Mouse (Mus musculus) midbrain, postnatal 0 days (tissue): ENCODE measurements around the gene Slc50a1. TPM values are rescaled to one million over a fixed set of nuclear protein-coding genes. Genes with fewer than 3 reads are reported as not detected.
A peak's percentile ranks its signal among the peaks of the same experiment; 100 is the strongest.

Experiments used
- ATAC-seq: fragments of 200-750 bp; cut with Nextera tagmentation; 2 replicates; pipeline ENCODE4 v1.8.0; 2017; ENCODE audit warnings: moderate number of reproducible peaks, mild to moderate bottlenecking, moderate TSS enrichment, moderate library complexity; ENCODE audit not compliant: low FRiP score
- DNase-seq: peaks from one replicate; pipeline ENCODE4 v3.0.0-alpha.2; 2015; ENCODE audit warnings: low spot score
- H3K27ac ChIP-seq: fragments of 300-500 bp; sonication (generic); 2 replicates; pipeline ENCODE4 v1.5.1; 2014; ENCODE audit warnings: low read depth, mild to moderate bottlenecking, low read length, mixed read lengths
- H3K27me3 ChIP-seq: fragments of 300-500 bp; sonication (generic); 2 replicates; pipeline ENCODE4 v1.6.1; 2014; ENCODE audit warnings: low read length, control low read depth, mixed read lengths; ENCODE audit not compliant: insufficient read depth
- H3K36me3 ChIP-seq: fragments of 300-500 bp; sonication (generic); 2 replicates; pipeline ENCODE4 v1.6.1; 2014; ENCODE audit warnings: low read length, control low read depth, mixed read lengths; ENCODE audit not compliant: insufficient read depth
- H3K4me1 ChIP-seq: fragments of 300-500 bp; sonication (generic); 2 replicates; pipeline ENCODE4 v1.6.1; 2014; ENCODE audit warnings: mild to moderate bottlenecking, control low read depth, antibody characterized with exemption, low read length, mixed read lengths; ENCODE audit not compliant: insufficient read depth
- H3K4me2 ChIP-seq: fragments of 300-500 bp; sonication (generic); 2 replicates; pipeline ENCODE4 v1.6.1; 2014; ENCODE audit warnings: low read depth, mild to moderate bottlenecking, low read length, mixed read lengths; ENCODE audit not compliant: poor library complexity, severe bottlenecking
- H3K4me3 ChIP-seq: fragments of 300-500 bp; sonication (generic); 2 replicates; pipeline ENCODE4 v1.5.1; 2014; ENCODE audit warnings: low read depth, mild to moderate bottlenecking, low read length, moderate library complexity
- H3K9ac ChIP-seq: fragments of 300-500 bp; sonication (generic); replicated peaks from 2 replicates; pipeline ENCODE4 v1.6.1; 2014; ENCODE audit warnings: mild to moderate bottlenecking, low read length, moderate library complexity, mixed read lengths; ENCODE audit not compliant: poor library complexity, severe bottlenecking
- H3K9me3 ChIP-seq: fragments of 300-500 bp; sonication (generic); 2 replicates; pipeline ENCODE4 v1.6.1; 2016; ENCODE audit warnings: low read length, control low read depth
- CTCF ChIP-seq: IDR thresholded peaks from 2 replicates; pipeline ENCODE4 v1.5.1; 2016; ENCODE audit warnings: antibody characterized with exemption, mild to moderate bottlenecking
- WGBS: fragments of 180-500 bp; shearing (Covaris S2); extraction: QIAGEN DNeasy Blood & Tissue Kit; methylation state at CpG from one replicate; pipeline ENCODE4 v1.1.7; 2014; 5-methylcytosine and 5-hydroxymethylcytosine counted together
- polyA plus RNA-seq: library from polyadenylated mRNA; unstranded; fragments of >200 nt; fragmentation: Nextera tagmentation; extraction: Ambion mirVana; gene quantifications from 2 replicates; pipeline ENCODE4 v1.2.1, GENCODE M21; 2015
- total RNA-seq: library from RNA; depleted of rRNA; stranded (reverse); fragments of >200 nt; gene quantifications from 2 replicates; pipeline ENCODE4 v1.2.3, GENCODE M21; 2014; rRNA removed

Slc50a1 gene
- 22.8 and 32.0 TPM in 2 replicates for total RNA-seq
- 42.4 and 48.7 TPM in 2 replicates for polyA plus RNA-seq

DNA sequence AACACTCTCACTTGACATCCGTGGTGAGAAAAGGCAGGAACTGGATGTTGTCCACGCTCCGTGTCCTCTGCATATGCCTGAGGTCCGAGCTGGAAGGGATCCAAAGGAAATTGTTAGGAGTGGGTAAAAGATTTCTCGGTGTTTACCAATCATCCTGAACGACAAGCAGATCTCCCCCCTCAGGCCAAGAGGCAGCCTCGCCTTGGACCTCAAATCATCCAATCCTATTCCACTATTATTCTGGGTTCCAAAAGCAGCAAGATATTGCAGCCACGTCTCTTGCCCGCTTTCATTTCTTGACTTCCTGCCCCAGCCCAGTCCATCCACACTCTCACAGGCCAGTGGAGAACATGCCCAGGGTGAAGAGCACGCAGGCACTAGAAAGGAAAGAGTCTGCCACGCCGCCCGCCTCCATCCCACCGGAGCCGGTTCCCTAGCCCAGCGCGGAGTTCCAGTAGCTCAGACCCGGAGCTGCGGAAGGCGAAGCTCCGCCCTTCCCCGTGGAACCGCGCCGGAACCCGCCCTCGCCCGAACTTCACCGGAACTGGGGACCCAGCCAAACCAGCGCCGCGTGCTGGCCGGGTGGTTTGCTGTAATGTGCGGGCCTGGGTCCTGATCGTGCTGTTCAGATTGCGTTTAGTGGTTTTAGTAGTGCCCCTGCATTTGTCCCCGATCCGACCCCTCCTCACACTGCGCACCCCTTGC lies at the start of gene Slc50a1:
Gene Slc50a1 (minus strand): TSS at position 520 of the 705 bp plus-strand sequence.
- no peaks in the 10 kb centered on the region for H3K9me3 ChIP-seq
- H3K4me3 ChIP-seq, result peak within 1 kb of the TSS; percentile 54
- DNase-seq, result peak; percentile 74
- H3K27ac ChIP-seq, result peak within 1 kb of the TSS; percentile 63
- H3K36me3 ChIP-seq, result 0 out of 2 replicates have a peak, but pooled peaks cover 3% of the 10 kb centered on the region
- peak within 1 kb of the TSS; percentile 72 for H3K4me2 ChIP-seq
- H3K27me3 ChIP-seq, result no peaks in the 10 kb centered on the region
- peak within 1 kb of the TSS; percentile 76 for H3K9ac ChIP-seq
- peaks cover 11% of the 10 kb centered on the region; the same call in 1 of the 2 replicates for H3K4me1 ChIP-seq
- 2% methylated on average over 39 of the region's 39 CpGs for WGBS
- peak; percentile 69 for TF ChIP-seq CTCF
- peak; percentile 70 for ATAC-seq

DNA sequence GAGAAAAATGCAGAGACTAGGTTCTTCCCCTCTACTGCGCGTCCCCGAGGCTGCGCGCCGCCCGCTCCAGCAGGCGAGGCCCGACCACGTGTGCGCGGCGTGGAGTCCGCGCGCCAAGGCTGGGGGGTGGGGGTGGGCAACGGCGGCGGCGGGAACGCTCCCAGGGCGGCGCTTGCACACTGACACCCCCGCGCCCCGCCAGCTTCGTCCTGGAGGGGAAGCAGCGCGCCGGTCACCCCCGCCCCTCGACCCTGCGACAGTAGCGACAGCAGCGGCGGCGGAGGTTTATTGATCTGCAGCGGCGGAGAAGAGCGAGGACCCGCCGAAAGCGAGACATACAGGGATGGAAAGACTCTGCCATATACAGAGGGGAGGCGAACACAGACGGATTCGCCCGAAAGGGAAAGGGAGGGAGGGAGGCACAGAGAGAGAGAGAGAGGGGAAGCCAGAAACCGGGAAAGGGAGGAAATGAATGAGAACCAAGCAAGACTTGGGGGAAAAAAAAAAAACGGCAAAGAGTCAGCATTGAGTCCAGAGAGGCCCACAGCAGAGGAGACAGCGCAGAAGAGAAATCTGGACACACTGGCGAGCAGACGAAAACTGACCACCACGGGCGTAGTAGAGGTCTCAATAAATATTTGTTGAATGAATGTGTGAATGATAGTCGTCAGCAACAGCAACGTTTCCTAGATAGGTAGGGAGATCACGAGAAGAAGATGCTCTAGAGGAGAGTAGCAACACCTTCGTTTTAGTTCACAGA lies 49.4 kb upstream of the Slc50a1 start:
- H3K4me1 ChIP-seq, result no peaks in the 10 kb centered on the region
- 2% methylated on average over 58 of the region's 58 CpGs for WGBS
- no peaks in the 10 kb centered on the region for H3K9me3 ChIP-seq
- peak overlapping the region; percentile 80 for H3K4me2 ChIP-seq
- peaks cover 7% of the 10 kb centered on the region for H3K36me3 ChIP-seq
- peak overlapping the region; percentile 82 for H3K9ac ChIP-seq
- peak overlapping the region; percentile 94 for H3K27ac ChIP-seq
- no peaks in the 10 kb centered on the region for H3K27me3 ChIP-seq
- H3K4me3 ChIP-seq, result peak overlapping the region; percentile 72
- DNase-seq (peak; percentile 54), ATAC-seq (0 out of 2 replicates have a peak, but pooled peaks have one; percentile 9)
- TF ChIP-seq CTCF, result no peak

DNA sequence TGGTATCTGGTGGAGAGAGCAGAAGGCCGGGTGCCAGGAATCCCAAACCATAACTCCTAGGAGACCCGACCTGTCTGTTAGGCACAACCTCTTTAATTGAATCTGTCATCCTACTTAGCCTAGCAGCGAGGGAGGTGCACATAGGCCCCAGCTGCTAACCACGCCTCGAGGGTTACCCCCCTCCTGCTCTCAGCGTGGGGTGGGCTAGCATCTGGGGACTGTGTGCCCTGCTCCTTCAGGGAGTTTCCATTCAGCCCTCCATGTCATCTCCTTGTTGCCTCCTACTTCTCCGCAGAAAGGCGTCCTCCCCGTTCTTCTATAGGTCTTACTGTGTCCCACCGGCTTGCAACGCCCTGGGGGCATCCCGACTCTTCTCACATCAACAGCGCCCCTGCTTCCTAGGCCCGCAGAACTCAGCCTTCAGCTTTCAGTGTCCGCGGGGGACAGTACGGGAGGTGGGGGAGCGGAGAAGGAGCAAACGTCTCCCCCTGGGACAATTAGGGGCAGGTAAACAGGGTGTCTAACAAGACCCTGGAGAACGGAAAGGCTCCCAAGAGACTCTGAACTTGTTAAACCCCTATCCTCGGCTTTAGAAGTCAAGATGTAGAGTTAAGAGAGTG lies 48.7 kb upstream of the Slc50a1 start:
- Histone ChIP-seq H3K9ac (peak overlapping the region; percentile 82; the same call in 1 of the 2 replicates), H3K4me3 (peak overlapping the region; percentile 72), H3K27ac (0 out of 2 replicates have a peak overlapping the region, but pooled peaks have one; percentile 94), H3K4me2 (peak overlapping the region; percentile 80), H3K27me3 (no peaks in the 10 kb centered on the region), H3K36me3 (peaks cover 10% of the 10 kb centered on the region), H3K9me3 (no peaks in the 10 kb centered on the region), H3K4me1 (no peaks in the 10 kb centered on the region)
- DNase-seq (no peak), ATAC-seq (no peak)
- 9% methylated on average over 21 of the region's 21 CpGs for WGBS
- no peak for TF ChIP-seq CTCF

DNA sequence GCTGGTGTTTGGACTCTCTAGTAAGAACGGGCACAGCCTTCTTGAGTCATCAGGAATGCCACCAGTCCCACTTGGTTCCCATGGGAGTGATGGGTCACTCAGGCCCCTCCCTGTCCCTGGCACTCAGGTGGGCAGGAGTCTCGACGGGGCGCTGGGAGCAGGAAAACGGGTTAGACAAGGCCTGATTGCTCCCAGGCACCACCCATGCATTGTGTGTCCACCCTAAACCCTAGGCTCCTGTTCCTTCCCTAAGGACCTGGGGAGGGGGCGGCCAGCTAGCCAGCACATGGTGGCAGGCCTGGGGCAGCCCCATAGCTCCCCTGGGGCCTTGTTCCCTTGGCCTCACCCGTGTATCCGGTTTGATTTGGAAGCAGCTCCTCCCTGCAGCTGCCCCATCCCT lies 47.9 kb upstream of the Slc50a1 start:
- H3K9ac ChIP-seq, result no peak overlapping the region
- no peak overlapping the region for H3K4me2 ChIP-seq
- H3K27me3 ChIP-seq, result no peaks in the 10 kb centered on the region
- TF ChIP-seq CTCF, result no peak
- H3K36me3 ChIP-seq, result peaks cover 11% of the 10 kb centered on the region
- 74% methylated on average over 8 of the region's 8 CpGs for WGBS
- no peak overlapping the region for H3K4me3 ChIP-seq
- ATAC-seq, result no peak
- no peaks in the 10 kb centered on the region for H3K4me1 ChIP-seq
- H3K27ac ChIP-seq, result no peak overlapping the region
- H3K9me3 ChIP-seq, result no peaks in the 10 kb centered on the region
- DNase-seq, result no peak

DNA sequence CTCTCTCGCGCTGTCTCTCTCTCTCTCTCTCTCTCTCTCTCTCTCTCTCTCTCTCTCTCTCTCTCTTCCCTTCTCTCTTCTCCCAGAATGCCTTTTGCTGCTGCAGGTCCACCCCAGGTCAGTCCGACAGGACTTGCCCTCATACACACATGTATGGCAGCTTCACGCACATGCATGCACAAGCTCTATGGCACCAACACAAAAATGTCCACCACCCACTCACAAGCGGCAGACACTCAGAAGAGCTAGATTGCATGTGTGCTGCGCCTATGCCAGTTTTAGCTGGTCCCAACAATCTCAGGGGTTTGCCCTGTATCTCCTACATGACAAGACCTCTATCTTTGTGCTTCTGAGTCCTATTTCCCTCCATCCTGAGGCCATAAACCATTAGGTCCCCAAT lies 46.9 kb upstream of the Slc50a1 start:
- 0 out of 2 replicates have a peak overlapping the region, but pooled peaks have one; percentile 29 for H3K9ac ChIP-seq
- H3K9me3 ChIP-seq, result no peaks in the 10 kb centered on the region
- ATAC-seq, result no peak
- WGBS, result 42% methylated on average over 6 of the region's 6 CpGs
- no peak overlapping the region for H3K4me3 ChIP-seq
- peaks cover 16% of the 10 kb centered on the region for H3K36me3 ChIP-seq
- H3K27me3 ChIP-seq, result no peaks in the 10 kb centered on the region
- TF ChIP-seq CTCF, result no peak
- 0 out of 2 replicates have a peak overlapping the region, but pooled peaks have one; percentile 9 for H3K4me2 ChIP-seq
- no peaks in the 10 kb centered on the region for H3K4me1 ChIP-seq
- H3K27ac ChIP-seq, result peak overlapping the region; percentile 32; the same call in 1 of the 2 replicates
- no peak for DNase-seq
